Mouse (Mus musculus) CH12.LX (cell line): ENCODE results near the gene Eral1. TPM values are rescaled to one million over a fixed set of nuclear protein-coding genes. Genes with fewer than 3 reads are reported as not detected.

ENCODE experiments used
- DNase-seq: peaks from one replicate; pipeline ENCODE4 v3.0.0-alpha.2; 2013; ENCODE audit errors: extremely low read depth
- H3K27ac ChIP-seq: 2 replicates; pipeline ENCODE4 v1.5.1; 2012; ENCODE audit warnings: low read depth, mild to moderate bottlenecking, control low read depth, moderate library complexity; ENCODE audit not compliant: insufficient read depth
- H3K27me3 ChIP-seq: replicated peaks from 2 replicates; pipeline ENCODE3; 2012; ENCODE audit warnings: inconsistent platforms
- H3K36me3 ChIP-seq, 2 experiments: replicated peaks in 1 of 2; 2 replicates each; pipeline versions ENCODE3 to v1.6.1; 2012; ENCODE audit warnings: inconsistent platforms in 1 of 2, low read length in 1 of 2, mild to moderate bottlenecking in 1 of 2, mixed read lengths in 1 of 2, moderate library complexity in 1 of 2; ENCODE audit not compliant: control insufficient read depth in 1 of 2, insufficient read depth in 1 of 2
- H3K4me1 ChIP-seq, 2 experiments: 2 replicates each; pipeline ENCODE4 v1.6.1; 2012; ENCODE audit warnings: inconsistent platforms in 1 of 2, moderate library complexity in 1 of 2; ENCODE audit not compliant: insufficient read depth in 2 of 2, control insufficient read depth in 1 of 2
- H3K4me2 ChIP-seq: 2 replicates; pipeline ENCODE4 v1.6.1; 2012; ENCODE audit warnings: low read depth, mild to moderate bottlenecking, control low read depth; ENCODE audit not compliant: poor library complexity, insufficient read depth, severe bottlenecking
- H3K4me3 ChIP-seq, 3 experiments: fragments of 150-350 bp in 1 of 3; sonication (generic) in 1 of 3; replicated peaks in 1 of 3; 2 replicates each; pipeline versions ENCODE3 to v1.5.1; 2011 to 2012; ENCODE audit warnings: low read depth in 2 of 3, low read length in 2 of 3, mild to moderate bottlenecking in 2 of 3, moderate library complexity in 2 of 3, control low read depth in 1 of 3, improper control_type of control experiment in 1 of 3, inconsistent platforms in 1 of 3, mixed read lengths in 1 of 3; ENCODE audit not compliant: poor library complexity in 1 of 3
- H3K79me2 ChIP-seq: replicated peaks from 2 replicates; pipeline ENCODE4 v1.6.1; 2012; ENCODE audit warnings: mild to moderate bottlenecking, moderate library complexity; ENCODE audit not compliant: control insufficient read depth, poor library complexity, insufficient read depth, severe bottlenecking; ENCODE audit errors: extremely low read depth
- H3K9ac ChIP-seq: 2 replicates; pipeline ENCODE4 v1.6.1; 2012; ENCODE audit warnings: low read depth, mild to moderate bottlenecking, control low read depth, moderate library complexity; ENCODE audit not compliant: insufficient read depth
- H3K9me3 ChIP-seq: replicated peaks from 2 replicates; pipeline ENCODE3; 2012; ENCODE audit warnings: low read length, inconsistent platforms, mixed read lengths
- CHD1 ChIP-seq: IDR thresholded peaks from 2 replicates; pipeline ENCODE4 v1.6.1; 2012; ENCODE audit warnings: low read depth, low read length, improper control_type of control experiment, inconsistent platforms
- CHD2 ChIP-seq: IDR thresholded peaks from 2 replicates; pipeline ENCODE4 v1.6.1; 2011; ENCODE audit warnings: low read length, improper control_type of control experiment
- CTCF ChIP-seq, 2 experiments: IDR thresholded peaks in 1 of 2; conservative IDR thresholded peaks in 1 of 2; 2 replicates each; pipeline ENCODE4 v1.5.1; 2011 to 2012; ENCODE audit warnings: low read depth in 2 of 2, low read length in 2 of 2, improper control_type of control experiment in 1 of 2, inconsistent platforms in 1 of 2, mild to moderate bottlenecking in 1 of 2, moderate library complexity in 1 of 2
- HCFC1 ChIP-seq: IDR thresholded peaks from 2 replicates; pipeline ENCODE4 v1.6.1; 2012; ENCODE audit warnings: low read depth, mild to moderate bottlenecking, inconsistent platforms, low read length, improper control_type of control experiment
- KAT2A ChIP-seq: IDR thresholded peaks from 2 replicates; pipeline ENCODE4 v1.6.1; 2012; ENCODE audit warnings: low read length, improper control_type of control experiment, inconsistent platforms; ENCODE audit not compliant: insufficient replicate concordance
- MAFK ChIP-seq: IDR thresholded peaks from 2 replicates; pipeline ENCODE4 v1.6.1; 2011; ENCODE audit warnings: low read length, improper control_type of control experiment; ENCODE audit not compliant: insufficient replicate concordance
- MAX ChIP-seq: IDR thresholded peaks from 2 replicates; pipeline ENCODE4 v1.6.1; 2011; ENCODE audit warnings: low read length, improper control_type of control experiment
- MAZ ChIP-seq: IDR thresholded peaks from 2 replicates; pipeline ENCODE4 v1.6.1; 2012; ENCODE audit warnings: low read depth, mild to moderate bottlenecking, inconsistent platforms, low read length, improper control_type of control experiment, moderate library complexity
- MEF2A ChIP-seq: IDR thresholded peaks from 2 replicates; pipeline ENCODE4 v1.6.1; 2014; ENCODE audit warnings: low read depth, mild to moderate bottlenecking, inconsistent platforms, low read length, improper control_type of control experiment, borderline replicate concordance
- MXI1 ChIP-seq: IDR thresholded peaks from 2 replicates; pipeline ENCODE4 v1.6.1; 2011; ENCODE audit warnings: mild to moderate bottlenecking, low read depth, low read length, improper control_type of control experiment
- MYC ChIP-seq: IDR thresholded peaks from 2 replicates; pipeline ENCODE4 v1.6.1; 2011; ENCODE audit warnings: low read depth, mild to moderate bottlenecking, improper control_type of control experiment, low read length
- PAX5 ChIP-seq: IDR thresholded peaks from 2 replicates; pipeline ENCODE4 v1.6.1; 2012; ENCODE audit warnings: low read length, inconsistent platforms, mixed read lengths
- POLR2A ChIP-seq: IDR thresholded peaks from 2 replicates; pipeline ENCODE4 v1.6.1; 2011; ENCODE audit warnings: low read depth, mild to moderate bottlenecking, improper control_type of control experiment, low read length
- SIN3A ChIP-seq: IDR thresholded peaks from 2 replicates; pipeline ENCODE4 v1.6.1; 2012; ENCODE audit warnings: low read length, improper control_type of control experiment, inconsistent platforms
- TBP ChIP-seq: conservative IDR thresholded peaks from 2 replicates; pipeline ENCODE4 v1.6.1; 2011; ENCODE audit warnings: low read depth, low read length, improper control_type of control experiment
- TCF12 ChIP-seq: IDR thresholded peaks from 2 replicates; pipeline ENCODE4 v1.6.1; 2014; ENCODE audit warnings: low read depth, mild to moderate bottlenecking, inconsistent platforms, low read length, improper control_type of control experiment
- UBTF ChIP-seq: IDR thresholded peaks from 2 replicates; pipeline ENCODE4 v1.6.1; 2012; ENCODE audit warnings: low read depth, mild to moderate bottlenecking, inconsistent platforms, low read length, improper control_type of control experiment, moderate library complexity
- USF2 ChIP-seq: conservative IDR thresholded peaks from 2 replicates; pipeline ENCODE4 v1.6.1; 2011; ENCODE audit warnings: low read depth, low read length, improper control_type of control experiment
- ZNF384 ChIP-seq: IDR thresholded peaks from 2 replicates; pipeline ENCODE4 v1.6.1; 2012; ENCODE audit warnings: low read depth, low read length, improper control_type of control experiment, inconsistent platforms
- dilution Hi-C: fragments of 300-500 bp; cut with MboI; formaldehyde crosslinking; loops from 2 replicates; pipeline ENCODE4 v1.14.3; 2020; ENCODE audit warnings: low sequenced_read_pairs; ENCODE audit not compliant: extremely low pct_unique_long_range_greater_than_20kb, extremely low pct_ligation_motif_present
- in situ Hi-C: fragments of 300-500 bp; cut with MboI; formaldehyde crosslinking; loops from 3 replicates; pipeline ENCODE4 v1.14.3; 2019; ENCODE audit warnings: low sequenced_read_pairs, low pct_ligation_motif_present, low pct_unique_long_range_greater_than_20kb, mixed read lengths
- polyA plus RNA-seq: library from polyadenylated mRNA; unstranded; fragments of >175 nt; gene quantifications from 2 replicates; pipeline ENCODE4 v1.2.1, GENCODE M21; 2012; ENCODE audit warnings: low read depth; ENCODE audit not compliant: insufficient read length
- total RNA-seq, 2 experiments: library from RNA; depleted of rRNA; stranded (reverse); fragments of 300-350 nt in 1 of 2; fragments of >200 nt in 1 of 2; gene quantifications; 2 replicates each; pipeline ENCODE4 v1.2.3; 2012 to 2014

The Eral1 gene
- total and polyA plus RNA-seq, 3 experiments, result 39.1 to 43.2 (median 41.5) TPM

GRCm38 (mm10) chr11:78072425-78073130 is 7.6 kb downstream of the Eral1 start:
- no peak for DNase-seq
- Histone ChIP-seq H3K27me3 (no peaks in the 10 kb centered on the region), H3K9ac (no peak overlapping the region), H3K27ac (no peak overlapping the region)
- TF ChIP-seq MAFK (no peak), MAX (no peak), USF2 (no peak)
- TF ChIP-seq, all 38 proteins: peak for 0
- Histone ChIP-seq H3K4me1 (no peaks in the 10 kb centered on the region), H3K4me2 (no peak overlapping the region), H3K36me3 (peaks cover 46 to 74% of the 10 kb centered on the region in 2 experiments), H3K4me3 (no peak overlapping the region), H3K79me2 (no peaks in the 10 kb centered on the region), H3K9me3 (no peaks in the 10 kb centered on the region)
- in situ Hi-C loops, result no loop called here
- dilution Hi-C loops, result no loop called here

- TF ChIP-seq MEF2A (no peak), POLR2A (no peak), MXI1 (no peak), MYC (no peak), KAT2A (no peak), HCFC1 (no peak), PAX5 (no peak), MAZ (no peak), UBTF (no peak), CHD2 (no peak)
- Histone ChIP-seq H3K9me3 (no peaks in the 10 kb centered on the region), H3K4me3 (no peak overlapping the region), H3K36me3 (peaks cover 44 to 69% of the 10 kb centered on the region in 2 experiments), H3K9ac (no peak overlapping the region), H3K27ac (no peak overlapping the region), H3K4me1 (no peaks in the 10 kb centered on the region), H3K79me2 (no peaks in the 10 kb centered on the region), H3K27me3 (no peaks in the 10 kb centered on the region), H3K4me2 (no peak overlapping the region)
- DNase-seq, result no peak
- dilution Hi-C loops, result no loop called here
- in situ Hi-C loops, result no loop called here
Observed at GRCm38 (mm10) chr11:78071938-78072337, 8.2 kb downstream of the Eral1 start.

GRCm38 (mm10) chr11:78069646-78070045 is 10.5 kb downstream of the Eral1 start:
- Histone ChIP-seq H3K9ac (no peak overlapping the region), H3K4me3 (no peak overlapping the region), H3K27ac (no peak overlapping the region), H3K4me1 (no peaks in the 10 kb centered on the region), H3K9me3 (no peaks in the 10 kb centered on the region), H3K4me2 (no peak overlapping the region), H3K27me3 (no peaks in the 10 kb centered on the region), H3K36me3 (peaks cover 28 to 49% of the 10 kb centered on the region in 2 experiments), H3K79me2 (no peaks in the 10 kb centered on the region)
- DNase-seq, result no peak
- in situ Hi-C loops, result no loop called here
- dilution Hi-C loops, result no loop called here
- TF ChIP-seq ZNF384 (no peak), PAX5 (no peak), TCF12 (no peak), USF2 (no peak), CTCF (conservative IDR thresholded peaks at IDR 0.05 in 1 of 2, IDR thresholded peaks at IDR 0.05 in 1 of 2; ENCODE audit: low read depth in 2 of 2, low read length in 2 of 2) (no peak), MAX (no peak), TBP (no peak), SIN3A (no peak), UBTF (no peak), CHD1 (no peak), KAT2A (no peak), MXI1 (no peak)
